Mouse (Mus musculus): ENCODE measurements around the gene Hoxc10. TPM values are rescaled to one million over a fixed set of nuclear protein-coding genes. Genes with fewer than 3 reads are reported as not detected.

The Hoxc10 gene
- polyA plus RNA-seq, 1 experiment from 2014 or later = not detected

DNA sequence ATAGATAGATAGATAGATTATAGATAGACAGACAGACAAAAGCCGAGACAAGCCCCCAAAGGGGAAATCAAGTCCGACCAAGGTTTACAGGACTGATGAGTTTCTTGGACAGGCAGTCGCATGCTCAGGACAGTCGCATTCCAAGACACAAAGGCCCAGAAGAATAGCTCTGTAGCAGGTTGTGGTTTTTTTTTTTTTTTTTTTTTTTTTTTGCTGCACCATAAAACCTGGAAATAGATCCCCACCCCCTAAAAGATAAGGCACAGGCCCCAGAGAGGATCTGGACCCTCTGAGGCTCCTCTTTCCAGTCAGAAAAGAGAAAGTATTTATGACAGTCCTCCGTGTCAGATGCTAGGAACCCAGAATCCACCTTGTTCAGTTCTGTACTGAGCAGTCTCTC, 21.5 kb downstream of the Hoxc10 start:
- Histone ChIP-seq H3K4me3 (no peak overlapping the region), H3K27ac (no peak overlapping the region), H3K9ac (no peak overlapping the region), H3K9me3 (no peaks in the 10 kb centered on the region), H3K36me3 (no peaks in the 10 kb centered on the region), H3K27me3 (peaks cover 98% of the 10 kb centered on the region), H3K4me1 (replicated peaks) (peaks cover 8% of the 10 kb centered on the region), H3K4me2 (no peak overlapping the region)
- WGBS = 19% methylated on average over 5 of the region's 5 CpGs
- ATAC-seq (ENCODE audit: low FRiP score) = no peak

GRCm38 (mm10) chr15:102990461-102991397, 24.1 kb downstream of the Hoxc10 start, which contains the start of gene Hoxc8:
Hoxc8 (plus strand) TSS chr15:102990607.
- H3K9ac ChIP-seq = no peak within 1 kb of the TSS
- no peak for ATAC-seq (ENCODE audit: low FRiP score)
- H3K4me2 ChIP-seq = peak within 1 kb of the TSS; percentile 29
- peak within 1 kb of the TSS; percentile 16 for H3K4me3 ChIP-seq
- H3K36me3 ChIP-seq = no peaks in the 10 kb centered on the region
- WGBS = under 1% methylated on average over 68 of the region's 69 CpGs
- no peaks in the 10 kb centered on the region for H3K9me3 ChIP-seq
- H3K4me1 ChIP-seq (replicated peaks) = peaks cover 8% of the 10 kb centered on the region
- H3K27ac ChIP-seq = no peak within 1 kb of the TSS
- peaks cover 96% of the 10 kb centered on the region for H3K27me3 ChIP-seq

DNA sequence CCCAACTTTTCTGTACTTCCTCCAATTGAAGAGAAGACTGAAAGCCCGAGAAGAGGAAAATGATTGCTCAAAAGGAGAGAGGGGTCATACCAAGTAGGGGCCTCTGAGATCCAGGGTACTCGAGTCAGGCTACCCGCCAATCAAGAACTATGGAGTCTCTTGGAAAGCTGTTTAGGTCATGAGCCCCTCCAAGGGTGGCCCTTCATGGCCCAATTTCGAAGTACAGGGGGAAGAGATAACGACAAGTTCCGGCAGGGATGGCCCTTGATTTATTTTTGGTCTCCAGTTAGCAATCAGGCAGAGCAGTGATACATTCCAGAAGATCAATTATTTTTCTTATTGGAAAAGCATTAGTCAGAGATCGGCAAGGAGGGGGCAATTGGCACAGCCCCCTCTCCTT, 25.2 kb downstream of the Hoxc10 start:
- no peak for ATAC-seq (ENCODE audit: low FRiP score)
- Histone ChIP-seq H3K27me3 (peaks cover 95% of the 10 kb centered on the region), H3K9ac (no peak overlapping the region), H3K9me3 (no peaks in the 10 kb centered on the region), H3K4me3 (no peak overlapping the region), H3K36me3 (no peaks in the 10 kb centered on the region), H3K4me1 (replicated peaks) (peaks cover 8% of the 10 kb centered on the region), H3K27ac (no peak overlapping the region), H3K4me2 (no peak overlapping the region)
- WGBS = 2% methylated on average over 7 of the region's 7 CpGs

DNA sequence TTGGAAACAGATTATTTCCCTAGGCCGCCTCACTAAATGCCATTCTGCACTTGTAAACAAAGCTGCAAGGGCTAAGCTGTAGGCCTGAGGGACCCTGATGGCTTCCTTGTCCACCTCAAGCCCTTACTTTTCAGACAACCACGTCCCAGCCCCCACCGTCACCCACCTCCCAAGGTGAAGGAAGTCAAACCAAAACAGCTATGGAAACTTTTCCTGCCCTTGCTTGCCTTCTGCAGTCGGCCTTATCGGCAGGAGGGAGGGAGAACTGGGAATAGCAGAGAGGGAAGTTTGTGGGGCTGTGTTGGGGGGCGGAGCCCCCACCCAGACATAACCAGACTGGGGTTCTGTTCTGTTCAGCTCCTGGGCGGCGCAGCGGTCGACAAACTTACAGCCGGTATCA, 25.6 kb downstream of the Hoxc10 start:
- whole genome bisulfite sequencing = under 1% methylated on average over 11 of the region's 11 CpGs
- Histone ChIP-seq H3K9ac (no peak overlapping the region), H3K27me3 (peaks cover 95% of the 10 kb centered on the region), H3K9me3 (no peaks in the 10 kb centered on the region), H3K4me1 (replicated peaks) (peaks cover 8% of the 10 kb centered on the region), H3K36me3 (no peaks in the 10 kb centered on the region), H3K27ac (no peak overlapping the region), H3K4me2 (no peak overlapping the region), H3K4me3 (no peak overlapping the region)
- no peak for ATAC-seq (ENCODE audit: low FRiP score)

DNA sequence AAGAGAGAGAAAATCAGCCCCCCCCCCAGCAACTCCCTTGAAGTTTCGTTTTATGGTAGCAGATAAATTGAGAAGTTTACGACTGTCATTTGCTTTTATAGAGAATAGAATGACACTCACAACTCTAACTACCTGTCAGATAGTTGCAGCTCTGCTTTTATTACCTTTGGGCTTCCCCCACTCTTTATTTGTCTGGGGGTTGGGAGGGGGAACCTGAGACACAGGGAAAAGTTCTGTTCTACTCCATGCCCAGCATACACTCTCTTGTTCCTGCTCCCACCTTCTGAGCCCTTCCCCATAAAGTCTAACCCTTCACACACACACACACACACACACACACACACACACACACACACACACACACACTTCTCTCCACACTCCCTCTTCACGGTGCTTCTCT, 26.3 kb downstream of the Hoxc10 start:
- Histone ChIP-seq H3K4me3 (no peak overlapping the region), H3K4me2 (no peak overlapping the region), H3K27ac (no peak overlapping the region), H3K4me1 (replicated peaks) (peaks cover 8% of the 10 kb centered on the region), H3K9me3 (no peaks in the 10 kb centered on the region), H3K27me3 (peaks cover 95% of the 10 kb centered on the region), H3K36me3 (no peaks in the 10 kb centered on the region), H3K9ac (no peak overlapping the region)
- 3% methylated on average over 3 of the region's 3 CpGs for WGBS
- no peak for ATAC-seq (ENCODE audit: low FRiP score)

DNA sequence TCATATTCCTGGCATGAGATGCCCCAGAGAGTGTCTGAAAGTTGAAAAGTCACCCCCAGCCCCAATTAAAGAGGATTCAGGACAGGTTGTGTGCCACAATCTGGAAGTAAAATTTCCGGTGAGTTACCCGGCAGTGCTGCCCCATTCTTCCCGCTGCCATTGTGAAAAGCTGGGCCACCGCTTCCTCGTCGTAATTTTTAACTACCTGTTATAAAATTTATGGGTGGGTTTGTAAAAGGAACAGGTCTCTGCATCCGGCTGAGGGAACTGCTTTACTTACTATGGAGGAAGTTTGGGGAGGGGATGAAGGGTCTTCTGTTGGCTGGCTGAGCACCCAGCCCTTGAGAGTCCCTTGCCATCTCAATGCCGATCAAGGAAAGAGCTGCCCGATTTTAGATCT, 30.0 kb downstream of the Hoxc10 start:
- no peak for ATAC-seq (ENCODE audit: low FRiP score)
- H3K9me3 ChIP-seq = no peaks in the 10 kb centered on the region
- no peak overlapping the region for H3K9ac ChIP-seq

GRCm38 (mm10) chr15:102997431-102997830, 30.8 kb downstream of the Hoxc10 start:
- Histone ChIP-seq H3K27me3 (peaks cover 97% of the 10 kb centered on the region), H3K9ac (no peak overlapping the region), H3K27ac (no peak overlapping the region), H3K4me1 (replicated peaks) (peaks cover 8% of the 10 kb centered on the region), H3K4me2 (no peak overlapping the region), H3K9me3 (no peaks in the 10 kb centered on the region), H3K4me3 (no peak overlapping the region), H3K36me3 (no peaks in the 10 kb centered on the region)
- ATAC-seq (ENCODE audit: low FRiP score) = no peak
- WGBS = 1% methylated on average over 3 of the region's 3 CpGs

More for the DNA sequence above, 30.0 kb downstream of the Hoxc10 start:
- Histone ChIP-seq H3K4me1 (replicated peaks) (peaks cover 8% of the 10 kb centered on the region), H3K4me3 (no peak overlapping the region), H3K36me3 (no peaks in the 10 kb centered on the region), H3K27me3 (peaks cover 97% of the 10 kb centered on the region), H3K4me2 (no peak overlapping the region), H3K27ac (no peak overlapping the region)
- WGBS = 1% methylated on average over 9 of the region's 9 CpGs

GRCm38 (mm10) chr15:102997939-102998355, 31.4 kb downstream of the Hoxc10 start, which contains the start of gene Hoxc6:
Hoxc6 (plus strand) TSS chr15:102998257.
- H3K36me3 ChIP-seq = no peaks in the 10 kb centered on the region
- no peak within 1 kb of the TSS for H3K9ac ChIP-seq
- 1% methylated on average over 19 of the region's 19 CpGs for WGBS
- H3K9me3 ChIP-seq = no peaks in the 10 kb centered on the region
- H3K4me1 ChIP-seq (replicated peaks) = peaks cover 8% of the 10 kb centered on the region
- H3K27ac ChIP-seq = no peak within 1 kb of the TSS
- peak within 1 kb of the TSS; percentile 33 for H3K4me3 ChIP-seq
- peak within 1 kb of the TSS; percentile 52 for H3K4me2 ChIP-seq
- ATAC-seq (ENCODE audit: low FRiP score) = no peak
- H3K27me3 ChIP-seq = peaks cover 97% of the 10 kb centered on the region

DNA sequence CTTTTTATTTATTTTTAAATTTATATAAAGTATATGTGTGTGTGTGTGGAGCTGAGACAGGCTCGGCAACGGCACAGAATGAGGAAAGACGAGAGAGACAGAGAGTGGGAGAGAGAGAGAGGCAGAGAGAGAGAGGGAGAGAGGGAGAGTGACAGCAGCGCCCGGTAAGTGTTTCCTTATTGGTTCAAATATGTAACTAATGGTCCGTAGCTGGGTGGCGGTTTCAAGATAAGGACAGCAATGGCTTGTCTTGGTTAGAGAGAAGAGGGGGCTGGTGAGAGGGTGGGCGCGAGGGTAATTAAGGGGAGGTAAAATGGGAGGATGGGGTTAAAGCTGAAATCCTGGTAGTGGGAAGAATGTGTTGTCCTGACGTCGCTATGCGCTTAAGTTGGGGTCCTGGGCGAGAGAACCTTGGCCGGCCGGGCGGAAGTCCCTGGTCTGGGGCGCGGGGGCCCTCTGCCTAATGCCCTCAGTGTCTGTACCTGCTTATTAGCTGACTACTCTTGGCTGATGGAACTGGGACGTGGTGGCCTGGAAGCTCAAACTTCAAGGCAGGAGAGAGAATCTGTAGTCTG, 32.1 kb downstream of the Hoxc10 start:
- peak overlapping the region; percentile 33 for H3K4me3 ChIP-seq
- peaks cover 98% of the 10 kb centered on the region for H3K27me3 ChIP-seq
- peaks cover 8% of the 10 kb centered on the region for H3K4me1 ChIP-seq (replicated peaks)
- ATAC-seq (ENCODE audit: low FRiP score) = no peak
- no peak overlapping the region for H3K9ac ChIP-seq
- peak overlapping the region; percentile 52 for H3K4me2 ChIP-seq
- H3K9me3 ChIP-seq = no peaks in the 10 kb centered on the region
- H3K27ac ChIP-seq = no peak overlapping the region
- H3K36me3 ChIP-seq = no peaks in the 10 kb centered on the region
- 0% methylated on average over 19 of the region's 19 CpGs for WGBS

DNA sequence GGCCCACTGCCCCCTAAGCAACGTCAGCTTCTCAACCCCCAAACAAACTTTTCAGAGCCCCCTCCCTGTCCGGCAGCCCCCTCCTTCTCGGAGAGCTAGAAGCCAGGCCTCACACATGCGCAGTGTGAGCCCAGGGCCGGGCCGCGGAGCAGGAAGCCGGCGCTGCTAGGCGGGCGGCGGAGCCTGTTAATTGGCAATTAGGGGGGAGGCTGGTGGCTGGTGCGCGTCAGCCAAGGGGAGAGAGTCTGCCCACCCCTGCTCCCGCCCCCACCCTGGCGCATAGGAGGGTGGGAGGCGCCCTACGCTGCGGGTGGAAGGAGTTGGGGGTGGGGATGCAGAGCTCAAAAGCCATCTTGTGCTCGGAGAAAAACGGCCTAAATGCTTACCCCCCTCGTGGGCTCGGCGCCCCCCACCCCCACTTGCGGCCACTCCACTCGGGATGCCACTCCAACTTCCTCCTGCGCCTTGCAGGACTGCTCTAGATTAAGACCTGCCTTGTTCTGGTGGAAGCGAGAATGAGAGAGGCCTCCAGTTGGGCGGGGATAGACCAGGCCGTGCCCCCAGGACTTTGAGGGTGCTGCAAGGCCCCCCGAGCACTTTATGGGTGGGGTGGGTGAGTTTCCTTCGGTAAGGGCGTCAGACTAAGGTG, 32.7 kb downstream of the Hoxc10 start:
- peak overlapping the region; percentile 56 for H3K9ac ChIP-seq
- H3K27me3 ChIP-seq = peaks cover 99% of the 10 kb centered on the region
- H3K27ac ChIP-seq = no peak overlapping the region
- peak overlapping the region; percentile 52 for H3K4me2 ChIP-seq
- WGBS = under 1% methylated on average over 33 of the region's 33 CpGs
- no peaks in the 10 kb centered on the region for H3K36me3 ChIP-seq
- peak overlapping the region; percentile 33 for H3K4me3 ChIP-seq
- ATAC-seq (ENCODE audit: low FRiP score) = no peak
- H3K9me3 ChIP-seq = no peaks in the 10 kb centered on the region
- peaks cover 8% of the 10 kb centered on the region for H3K4me1 ChIP-seq (replicated peaks)

DNA sequence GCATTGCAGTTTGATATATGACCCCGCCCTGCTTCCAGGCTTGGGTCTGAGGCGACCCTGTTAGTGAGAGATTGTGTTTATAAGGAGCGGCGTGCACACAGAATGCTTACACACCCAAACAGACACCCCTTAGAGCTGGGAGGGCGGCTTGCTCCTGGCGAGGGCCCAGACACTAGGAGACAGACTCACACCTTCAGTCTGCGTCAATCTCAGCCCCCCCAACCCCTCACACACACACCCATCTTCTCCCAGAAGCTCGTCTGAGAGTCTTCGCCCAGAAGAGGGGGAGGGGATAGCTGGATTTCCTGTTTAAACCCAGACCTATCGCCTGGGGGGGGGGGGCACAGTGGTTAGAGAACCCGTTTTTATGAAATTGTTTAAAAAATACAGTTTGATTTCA, 33.4 kb downstream of the Hoxc10 start:
- Histone ChIP-seq H3K9ac (no peak overlapping the region), H3K4me2 (no peak overlapping the region), H3K4me1 (replicated peaks) (peaks cover 8% of the 10 kb centered on the region), H3K9me3 (no peaks in the 10 kb centered on the region), H3K27me3 (peaks cover 99% of the 10 kb centered on the region), H3K27ac (no peak overlapping the region), H3K36me3 (no peaks in the 10 kb centered on the region), H3K4me3 (0 out of 2 replicates have a peak overlapping the region, but pooled peaks have one; percentile 33)
- no peak for ATAC-seq (ENCODE audit: low FRiP score)
- 2% methylated on average over 11 of the region's 11 CpGs for WGBS

- ATAC-seq (ENCODE audit: low FRiP score) = no peak
Measured at GRCm38 (mm10) chr15:103000501-103000901, 33.9 kb downstream of the Hoxc10 start.

More at GRCm38 (mm10) chr15:103000501-103000901, 33.9 kb downstream of the Hoxc10 start:
- H3K4me2 ChIP-seq = no peak overlapping the region
- peaks cover 8% of the 10 kb centered on the region for H3K4me1 ChIP-seq (replicated peaks)
- H3K27me3 ChIP-seq = peaks cover 99% of the 10 kb centered on the region
- H3K9me3 ChIP-seq = no peaks in the 10 kb centered on the region
- WGBS = 2% methylated on average over 24 of the region's 24 CpGs
- H3K4me3 ChIP-seq = peak overlapping the region; percentile 15; the same call in 1 of the 2 replicates
- H3K9ac ChIP-seq = no peak overlapping the region
- no peak overlapping the region for H3K27ac ChIP-seq
- H3K36me3 ChIP-seq = no peaks in the 10 kb centered on the region

Measured in hindbrain, embryonic 13.5 days (tissue).